Mouse (Mus musculus) cerebellum, adult (tissue): ENCODE results near the gene Sphk2.

Experiments
- ATAC-seq: cut with Nextera tagmentation; 2 replicates; pipeline ENCODE4 v1.9.2; 2017; ENCODE audit warnings: mild to moderate bottlenecking, moderate library complexity, mixed read lengths; ENCODE audit not compliant: insufficient number of reproducible peaks, low FRiP score, low TSS enrichment

Sphk2 gene

GRCm38 (mm10) chr7:45697894-45698293 lies 19.9 kb downstream of the Sphk2 start:
- ATAC-seq: no peak

GRCm38 (mm10) chr7:45695098-45695497 lies 22.7 kb downstream of the Sphk2 start:
- ATAC-seq: no peak

DNA sequence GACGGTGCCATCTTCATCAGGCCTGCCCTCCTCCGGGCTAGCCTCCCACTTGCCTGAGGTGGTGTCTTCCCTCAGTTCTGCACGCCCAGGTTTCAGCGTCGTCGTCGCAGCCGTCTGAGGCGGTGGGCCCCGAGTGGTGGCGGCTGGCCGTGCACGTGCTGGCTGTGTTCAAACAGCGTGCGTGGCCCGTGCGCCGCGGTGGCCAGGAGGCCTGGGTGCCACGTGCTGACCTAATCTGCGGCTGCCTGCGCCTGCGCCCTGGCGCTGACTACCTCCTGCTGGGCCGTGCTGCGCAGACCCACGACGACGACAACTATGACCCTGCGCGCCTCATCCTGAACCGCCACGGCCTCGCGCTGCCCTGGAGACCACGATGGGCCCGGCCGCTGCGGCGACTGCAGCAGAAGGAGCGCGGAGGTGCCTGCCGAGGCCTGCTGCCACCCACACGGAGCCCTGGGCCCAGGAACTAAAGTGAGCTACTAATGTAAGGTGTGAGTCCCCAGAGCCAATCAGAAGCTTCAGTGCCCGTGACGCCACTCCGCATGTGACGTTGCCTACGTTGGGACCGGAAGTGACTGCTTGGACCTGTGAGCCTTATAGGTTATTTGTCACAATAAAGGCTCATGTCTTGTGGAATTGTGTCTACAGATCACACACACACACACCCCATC lies 23.7 kb downstream of the Sphk2 start, which contains the start of gene Sec1:
TSS of gene Sec1 (minus strand) at position 482 of the 671 bp plus-strand sequence.
- no peak for ATAC-seq

DNA sequence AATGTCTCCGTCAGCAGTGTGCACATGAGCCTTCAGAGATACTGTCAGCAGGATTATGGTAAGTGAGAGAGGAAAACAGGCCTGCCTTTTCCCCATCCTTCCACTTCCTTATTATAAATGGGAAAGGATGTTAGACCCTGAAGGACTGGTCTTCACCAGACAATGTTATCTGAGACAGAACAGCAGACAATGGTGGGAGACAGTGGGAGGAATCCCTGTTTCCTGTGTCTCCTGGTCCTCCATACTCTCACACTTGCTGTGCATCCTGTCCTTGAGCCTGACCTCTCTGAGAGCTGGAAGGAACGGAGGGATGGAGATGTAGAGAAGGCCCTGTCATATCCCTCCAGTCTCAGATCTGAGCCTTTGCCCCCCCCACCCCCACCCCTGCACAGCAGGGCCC lies 25.4 kb downstream of the Sphk2 start:
- ATAC-seq: no peak

- ATAC-seq: no peak
Observed at GRCm38 (mm10) chr7:45689800-45690199, 28.0 kb downstream of the Sphk2 start.

- ATAC-seq: no peak
Observed at GRCm38 (mm10) chr7:45689099-45689498, 28.7 kb downstream of the Sphk2 start.

DNA sequence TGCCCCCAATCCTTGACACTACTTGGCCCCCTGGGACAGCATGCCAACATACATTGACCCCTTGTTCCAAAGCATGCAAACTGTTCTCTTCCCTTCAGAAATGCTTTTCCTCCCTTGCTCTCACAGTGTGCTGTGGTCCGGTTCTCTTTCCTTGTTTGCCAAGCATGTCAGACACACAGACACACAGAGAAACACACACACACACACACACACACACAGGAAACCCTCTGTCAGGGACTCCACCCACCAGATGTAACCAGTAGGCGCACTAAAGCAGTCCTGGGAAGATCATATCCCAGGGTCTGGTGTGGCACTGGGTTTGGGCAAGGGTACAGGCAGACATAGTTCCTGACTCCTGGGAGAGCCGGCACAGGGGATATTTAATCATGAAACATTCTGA lies 31.0 kb downstream of the Sphk2 start:
- ATAC-seq: no peak

GRCm38 (mm10) chr7:45685811-45686210 lies 32.0 kb downstream of the Sphk2 start:
- no peak for ATAC-seq

GRCm38 (mm10) chr7:45683396-45684050 lies 34.3 kb downstream of the Sphk2 start, which contains the start of gene Ntn5:
Gene Ntn5, plus strand, starts transcription at chr7:45684022.
- no peak for ATAC-seq

GRCm38 (mm10) chr7:45682144-45683126 lies 35.4 kb downstream of the Sphk2 start:
- peak; percentile 71; the same call in 1 of the 2 replicates for ATAC-seq

DNA sequence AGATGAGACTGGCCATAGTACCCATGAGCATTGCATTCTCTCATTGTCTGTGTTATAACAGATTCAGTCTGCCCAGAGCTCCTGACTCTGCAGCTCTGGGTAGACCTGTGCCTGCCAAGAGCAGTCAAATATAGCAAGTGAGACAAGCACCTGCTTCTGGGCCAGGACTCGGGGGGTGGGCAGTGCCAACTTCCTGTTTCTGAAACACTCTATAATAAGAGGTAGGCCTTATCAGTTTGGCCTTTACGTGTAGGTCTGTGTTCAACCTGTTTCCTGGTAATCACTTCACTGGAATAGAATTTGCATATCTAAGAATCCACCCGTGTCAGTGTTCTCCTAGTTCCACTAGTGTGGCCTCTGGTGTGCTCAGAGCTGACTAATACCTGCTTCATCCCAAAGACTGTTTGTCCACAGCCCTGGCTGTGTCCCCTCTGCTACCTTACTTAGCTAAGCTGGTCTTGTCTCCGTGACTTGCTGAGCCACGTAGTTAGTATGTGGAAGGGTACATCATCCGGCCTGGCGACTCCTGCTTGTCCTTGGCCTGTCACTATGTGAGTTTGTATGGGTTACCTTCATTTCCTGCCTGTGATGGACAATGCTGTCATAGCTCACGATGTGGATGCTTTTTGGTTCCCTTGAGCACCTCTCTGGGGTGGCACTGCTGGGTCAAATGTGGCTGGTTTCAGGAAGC lies 36.6 kb downstream of the Sphk2 start:
- no peak for ATAC-seq

GRCm38 (mm10) chr7:45679966-45680621 lies 37.7 kb downstream of the Sphk2 start:
- no peak for ATAC-seq

- no peak for ATAC-seq
Observed at GRCm38 (mm10) chr7:45678513-45678912, 39.3 kb downstream of the Sphk2 start.

GRCm38 (mm10) chr7:45677627-45678295 lies 40.0 kb downstream of the Sphk2 start:
- no peak for ATAC-seq

- ATAC-seq: no peak
Observed at GRCm38 (mm10) chr7:45668921-45669320, 48.9 kb downstream of the Sphk2 start.

DNA sequence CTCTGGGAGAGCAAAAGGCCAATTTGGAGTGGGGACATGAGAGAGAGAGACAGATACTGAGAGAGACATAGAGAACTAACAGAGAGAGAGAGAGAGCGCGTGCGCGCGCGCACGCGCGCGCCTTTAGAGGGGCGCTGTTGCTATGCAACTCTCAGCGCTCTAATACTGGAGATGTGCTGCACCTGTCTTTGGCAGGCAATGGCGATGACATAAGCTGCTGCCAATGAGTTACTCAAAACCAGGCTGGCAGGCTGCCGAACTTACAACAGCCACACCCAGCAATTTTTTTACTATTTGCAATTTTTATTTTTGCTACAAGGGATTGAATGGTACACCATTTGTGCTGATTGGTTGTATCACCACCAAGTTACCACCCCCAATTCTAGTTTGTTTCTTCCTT lies 50.0 kb downstream of the Sphk2 start:
- ATAC-seq: no peak

GRCm38 (mm10) chr7:45666161-45666560 lies 51.6 kb downstream of the Sphk2 start, which contains the start of gene Fut2:
Gene Fut2, minus strand, starts transcription at chr7:45666394.
- no peak for ATAC-seq

DNA sequence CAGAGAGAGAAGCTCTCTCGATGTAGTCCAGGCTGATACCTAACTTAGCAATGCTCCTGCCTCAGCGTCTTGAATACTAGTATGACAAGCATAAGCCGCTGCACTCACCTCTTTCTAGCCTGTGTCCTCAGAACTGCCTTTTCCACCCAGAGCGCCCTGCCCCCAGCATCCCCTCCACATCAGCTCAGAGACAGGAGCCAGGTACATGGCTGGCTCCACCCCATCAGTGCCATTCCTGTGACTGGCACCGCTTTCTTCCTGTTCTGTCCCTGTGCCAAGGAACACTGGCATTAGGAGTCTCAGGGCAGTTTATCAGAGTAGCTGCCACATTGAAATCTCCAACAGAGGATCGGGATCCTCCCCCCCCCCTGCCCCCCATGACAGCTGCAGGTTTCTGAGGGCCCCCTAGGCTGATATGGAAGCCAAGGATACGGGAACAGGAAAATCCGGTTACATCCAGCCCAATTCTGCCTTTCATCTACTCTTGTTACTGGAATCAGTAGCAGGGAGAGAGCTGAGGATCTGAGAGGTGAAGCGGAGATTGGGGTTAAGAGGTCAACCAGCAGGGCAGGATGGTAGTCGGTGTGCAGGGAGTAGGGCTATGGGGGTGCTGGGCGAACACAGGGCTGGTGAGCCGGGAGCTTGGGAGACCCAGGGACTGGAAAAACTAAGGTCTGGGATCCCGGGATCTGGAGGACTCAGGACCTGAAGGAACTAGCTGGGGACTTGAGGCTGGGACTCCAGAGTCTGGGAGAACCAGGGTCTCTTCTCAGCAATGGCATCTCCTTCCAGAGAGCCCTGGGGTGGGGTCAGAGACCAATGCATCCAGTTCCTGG lies 52.3 kb downstream of the Sphk2 start:
- no peak for ATAC-seq
